Mouse (Mus musculus): ENCODE measurements around the gene Usp2. TPM values are rescaled to one million over a fixed set of nuclear protein-coding genes. Genes with fewer than 3 reads are reported as not detected.

Gene Usp2
- total RNA-seq (2023) = 1 to 10 TPM; 6.3 to 7.6 TPM

DNA sequence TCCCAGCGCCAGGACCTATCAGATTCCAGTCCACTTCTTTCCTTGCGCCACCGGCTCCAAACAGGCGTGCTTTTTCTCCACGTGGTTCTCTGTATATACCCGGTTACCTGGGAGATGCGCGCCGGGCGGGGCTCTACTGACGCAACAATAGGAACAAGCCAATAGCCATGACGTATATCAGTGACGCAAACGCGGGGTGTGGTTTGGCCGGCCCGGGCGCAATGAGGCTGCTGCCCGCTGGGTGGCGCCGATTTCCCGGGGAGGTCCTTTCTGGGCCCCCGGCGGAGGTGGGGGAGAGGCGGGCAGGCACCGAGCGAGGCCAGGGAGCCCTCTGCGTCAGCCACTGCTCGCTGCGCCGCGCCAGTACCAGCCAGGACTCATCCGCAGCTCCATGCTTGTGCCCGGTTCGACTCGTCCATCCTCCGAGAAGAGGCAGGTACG lies at the start of gene Usp2:
TSS of gene Usp2 (plus strand) at position 237 of the 441 bp plus-strand sequence.

GRCm38 (mm10) chr9:44042836-44043707 lies 23.7 kb upstream of the Usp2 start, which contains the start of gene Thy1:
TSS of gene Thy1 (plus strand) at chr9:44043384.

GRCm38 (mm10) chr9:44101490-44101889 lies 34.7 kb downstream of the Usp2 start, which contains the start of gene Mfrp:
TSS of gene Mfrp (plus strand) at chr9:44101729.

GRCm38 (mm10) chr9:44107110-44107509 lies 40.3 kb downstream of the Usp2 start, which contains the start of gene C1qtnf5:
TSS of gene C1qtnf5 (plus strand) at chr9:44107245.

GRCm38 (mm10) chr9:44113105-44113789 lies 46.4 kb downstream of the Usp2 start, which contains the start of the genes Gm49380 and Rnf26:
TSS of gene Gm49380 (minus strand) at chr9:44113500.
TSS of gene Rnf26 (minus strand) at chr9:44113517.

GRCm38 (mm10) chr9:44134101-44134850 lies 67.5 kb downstream of the Usp2 start, which contains the start of gene Mcam:
TSS of gene Mcam (plus strand) at chr9:44134469.

Other genes with a start within 250 kb of the Usp2 start
- 1 to 10 TPM; 3.2 to 3.8 TPM for gene Thy1, start 23.6 kb upstream of the Usp2 start, total RNA-seq (2023)
- gene Mfrp, start 34.7 kb downstream of the Usp2 start, total RNA-seq (2023) = under 1 TPM; 0.16 to 0.22 TPM
- under 1 TPM in 1 of 2 experiments, not detected in 1; 0.49 TPM for gene C1qtnf5, start 40.2 kb downstream of the Usp2 start, total RNA-seq (2023)
- gene Gm49380, start 46.5 kb downstream of the Usp2 start, total RNA-seq (2023) = not detected
- 10 to 100 TPM; 29.2 to 31.1 TPM for gene Rnf26, start 46.5 kb downstream of the Usp2 start, total RNA-seq (2023)
- 1 to 10 TPM; 3.6 to 5.1 TPM for gene Mcam, start 67.4 kb downstream of the Usp2 start, total RNA-seq (2023)
- 100 to 1,000 TPM; 215 to 217 TPM for gene Cbl, start 167.0 kb downstream of the Usp2 start, total RNA-seq (2023)
- not detected for gene Ccdc153, start 173.7 kb downstream of the Usp2 start, total RNA-seq (2023)
- 1 to 10 TPM; 1.6 TPM for gene Pdzd3, start 184.4 kb downstream of the Usp2 start, total RNA-seq (2023)
- 10 to 100 TPM; 61.4 to 69.3 TPM for gene Nlrx1, start 201.6 kb downstream of the Usp2 start, total RNA-seq (2023)
- 1 to 10 TPM; 3.7 to 9.7 TPM for gene Abcg4, start 221.6 kb downstream of the Usp2 start, total RNA-seq (2023)
- gene Hinfp, start 238.7 kb downstream of the Usp2 start, total RNA-seq (2023) = 10 to 100 TPM; 35.6 to 40.8 TPM

Measured in neutrophil, adult 59 days (primary cell).